8 mouse cellular contexts compared by ENCODE assay signal in the genomic region with DNA sequence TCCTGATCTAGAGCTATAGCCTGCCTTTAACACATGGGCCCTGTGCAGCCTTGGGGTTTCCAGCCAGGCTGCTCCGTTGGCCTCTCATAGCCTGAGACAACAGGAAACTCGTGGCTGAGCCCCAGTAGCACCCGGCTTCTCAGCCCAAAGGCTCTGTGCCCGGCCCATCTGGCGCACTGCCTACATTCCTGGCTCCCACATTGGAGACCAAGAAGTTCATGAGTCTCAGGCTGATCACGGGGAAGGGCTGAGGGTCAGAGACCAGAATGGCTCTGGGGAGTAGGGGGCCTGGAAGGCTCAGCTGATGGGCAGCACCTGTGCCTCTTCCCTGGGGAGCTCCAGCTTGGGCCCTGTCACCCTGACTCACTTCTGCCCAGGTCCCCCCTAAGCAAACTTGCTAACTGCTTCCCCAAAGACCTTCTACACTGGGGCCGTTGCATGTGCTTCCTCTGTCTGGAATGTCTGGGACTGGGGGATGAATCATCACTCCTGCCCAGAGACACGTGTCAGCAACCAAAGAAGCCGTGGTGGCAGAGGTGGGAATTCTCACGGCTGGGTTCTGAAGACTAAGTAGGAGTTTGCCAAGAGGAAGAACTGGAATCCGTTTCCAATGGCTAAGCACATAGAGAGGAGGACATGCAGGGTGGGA. TPM values are rescaled to one million over a fixed set of nuclear protein-coding genes. Genes with fewer than 3 reads are reported as not detected.
DNase-seq lines count a peak whose midpoint lies in the region; ATAC-seq and TF ChIP-seq lines count a peak whose summit lies in the region.
"Had no signal": no experiment of that assay in that cellular context is flagged by ENCODE, and none has a peak within 500 bp of the region (broad histone marks: within the 10 kb centered on the region; RNA-seq: fewer than 3 reads in every experiment).

No protein-coding gene starts in this region.

- H3K4me2 ChIP-seq in midbrain, postnatal 0 days (ENCODE audit: low read depth, low read length, poor library complexity, severe bottlenecking): no peak overlapping the region
- no peak overlapping the region for H3K4me2 ChIP-seq in midbrain, embryonic 13.5 days (replicated peaks)
- H3K4me2 ChIP-seq in heart, embryonic 16.5 days (ENCODE audit: low read depth, low read length): no peak overlapping the region
- H3K4me2 ChIP-seq in lung, postnatal 0 days (replicated peaks; ENCODE audit: low read depth, low read length): no peak overlapping the region
- H3K4me2 ChIP-seq: limb, embryonic 13.5 days had no signal

- no peak for ATAC-seq in midbrain, postnatal 0 days (ENCODE audit: low FRiP score)
- ATAC-seq in midbrain, embryonic 13.5 days: no peak
- peak; percentile 52 for ATAC-seq in heart, embryonic 16.5 days (replicated peaks; ENCODE audit: extremely low read depth, insufficient read depth, low FRiP score)
- peak; percentile 75 for ATAC-seq in lung, postnatal 0 days
- no peak for ATAC-seq in CD4-positive, CD25-positive, alpha-beta regulatory T cell, adult 4 months

- H3K4me3 ChIP-seq in midbrain, postnatal 0 days (ENCODE audit: low read depth, low read length): no peak overlapping the region
- no peak overlapping the region for H3K4me3 ChIP-seq in midbrain, embryonic 13.5 days (replicated peaks)
- H3K4me3 ChIP-seq in brown adipose tissue, adult 24 weeks (ENCODE audit: insufficient read depth, low read depth, low read length): no peak overlapping the region
- H3K4me3 ChIP-seq in heart, embryonic 16.5 days (ENCODE audit: low read length): no peak overlapping the region
- no peak overlapping the region for H3K4me3 ChIP-seq in lung, postnatal 0 days (ENCODE audit: low read depth, low read length)
- H3K4me3 ChIP-seq: limb, embryonic 13.5 days had no signal

- TF ChIP-seq EP300 in lung, postnatal 0 days (IDR thresholded peaks at IDR 0.05): no peak

- peak; percentile 44 for DNase-seq in midbrain, postnatal 0 days (ENCODE audit: low spot score)
- peak; percentile 78 for DNase-seq in lung, postnatal 0 days (ENCODE audit: low spot score)
- DNase-seq in frontal cortex, adult 2 months (ENCODE audit: extremely low spot score in 1 of 2, low spot score in 1 of 2): no peak

- WGBS in midbrain, postnatal 0 days: 70% methylated on average over 11 of the region's 11 CpGs
- 75% methylated on average over 11 of the region's 11 CpGs for WGBS in midbrain, embryonic 13.5 days
- WGBS in heart, embryonic 16.5 days: 26% methylated on average over 11 of the region's 11 CpGs
- 18% methylated on average over 11 of the region's 11 CpGs for WGBS in lung, postnatal 0 days

- no peak overlapping the region for H3K9ac ChIP-seq in midbrain, postnatal 0 days (replicated peaks; ENCODE audit: low read length, poor library complexity, severe bottlenecking)
- H3K9ac ChIP-seq in midbrain, embryonic 13.5 days (replicated peaks): no peak overlapping the region
- H3K9ac ChIP-seq in heart, embryonic 16.5 days (ENCODE audit: low read length): 0 out of 2 replicates have a peak overlapping the region, but pooled peaks have one; percentile 11
- no peak overlapping the region; the same call in 1 of the 2 replicates for H3K9ac ChIP-seq in lung, postnatal 0 days (replicated peaks; ENCODE audit: low read depth)

- no peaks in the 10 kb centered on the region for H3K9me3 ChIP-seq in midbrain, postnatal 0 days (ENCODE audit: low read length)
- H3K9me3 ChIP-seq in midbrain, embryonic 13.5 days: no peaks in the 10 kb centered on the region
- H3K9me3 ChIP-seq in heart, embryonic 16.5 days (replicated peaks; ENCODE audit: control insufficient read depth, low read length): no peaks in the 10 kb centered on the region
- no peaks in the 10 kb centered on the region for H3K9me3 ChIP-seq in lung, postnatal 0 days (ENCODE audit: low read length)
- H3K9me3 ChIP-seq: limb, embryonic 13.5 days had no signal

- no peaks in the 10 kb centered on the region for H3K4me1 ChIP-seq in midbrain, postnatal 0 days (ENCODE audit: insufficient read depth, low read length)
- peaks cover 11% of the 10 kb centered on the region; the same call in 1 of the 2 replicates for H3K4me1 ChIP-seq in midbrain, embryonic 13.5 days (replicated peaks)
- peaks cover 25% of the 10 kb centered on the region for H3K4me1 ChIP-seq in brown adipose tissue, adult 24 weeks (ENCODE audit: control insufficient read depth, insufficient read depth, insufficient read length, low read length)
- peaks cover 15% of the 10 kb centered on the region for H3K4me1 ChIP-seq in heart, embryonic 16.5 days (ENCODE audit: control insufficient read depth, insufficient read depth, low read length)
- peaks cover 7% of the 10 kb centered on the region for H3K4me1 ChIP-seq in lung, postnatal 0 days (ENCODE audit: insufficient read depth, low read depth, low read length)

- H3K36me3 ChIP-seq in midbrain, postnatal 0 days (ENCODE audit: insufficient read depth, low read length): no peaks in the 10 kb centered on the region
- no peaks in the 10 kb centered on the region for H3K36me3 ChIP-seq in midbrain, embryonic 13.5 days
- H3K36me3 ChIP-seq in heart, embryonic 16.5 days (ENCODE audit: control insufficient read depth, insufficient read depth): no peaks in the 10 kb centered on the region
- no peaks in the 10 kb centered on the region for H3K36me3 ChIP-seq in lung, postnatal 0 days (ENCODE audit: insufficient read depth, low read length)
- H3K36me3 ChIP-seq: limb, embryonic 13.5 days had no signal

- TF ChIP-seq CTCF in midbrain, postnatal 0 days (IDR thresholded peaks at IDR 0.05): no peak
- no peak for TF ChIP-seq CTCF in lung, postnatal 0 days (IDR thresholded peaks at IDR 0.05)

- H3K27ac ChIP-seq in midbrain, postnatal 0 days (ENCODE audit: low read depth, low read length): no peak overlapping the region
- H3K27ac ChIP-seq in midbrain, embryonic 13.5 days: no peak overlapping the region
- peak overlapping the region; percentile 75 for H3K27ac ChIP-seq in brown adipose tissue, adult 24 weeks (replicated peaks; ENCODE audit: low read depth, low read length)
- no peak overlapping the region for H3K27ac ChIP-seq in heart, embryonic 16.5 days (ENCODE audit: low read length)
- H3K27ac ChIP-seq in lung, postnatal 0 days (ENCODE audit: low read length): no peak overlapping the region
- H3K27ac ChIP-seq: limb, embryonic 13.5 days had no signal

- no peaks in the 10 kb centered on the region for H3K27me3 ChIP-seq in midbrain, postnatal 0 days (ENCODE audit: insufficient read depth, low read length)
- peaks cover 9% of the 10 kb centered on the region for H3K27me3 ChIP-seq in midbrain, embryonic 13.5 days
- H3K27me3 ChIP-seq in heart, embryonic 16.5 days (ENCODE audit: control insufficient read depth, insufficient read depth, low read length): peaks cover 6% of the 10 kb centered on the region
- no peaks in the 10 kb centered on the region for H3K27me3 ChIP-seq in lung, postnatal 0 days (replicated peaks; ENCODE audit: insufficient read depth, low read length)

RNA-seq across cellular contexts. Expression of a gene that starts 2.2 kb away (rescaled TPM):
- 66.0 and 74.3 TPM in 2 replicates for total RNA-seq in midbrain, postnatal 0 days (2014; rRNA removed)
- 11.1 and 14.6 TPM in 2 replicates for polyA plus RNA-seq in midbrain, postnatal 0 days (2015; fragmentation: Nextera tagmentation; extraction: Ambion mirVana)
- 17.8 and 19.0 TPM in 2 replicates for polyA plus RNA-seq in midbrain, embryonic 13.5 days (2015; fragmentation: Nextera tagmentation; extraction: Ambion mirVana)
- 3.3 and 4.5 TPM in 2 replicates for polyA plus RNA-seq in brown adipose tissue, adult 24 weeks (2012; ENCODE audit: insufficient read depth, insufficient read length, missing spikeins)
- polyA plus RNA-seq in heart, embryonic 16.5 days (2015; fragmentation: Nextera tagmentation; extraction: Ambion mirVana): 4.8 and 6.5 TPM in 2 replicates
- polyA plus RNA-seq in lung, postnatal 0 days (2015; fragmentation: Nextera tagmentation; extraction: Ambion mirVana): 7.1 and 8.4 TPM in 2 replicates
- polyA plus RNA-seq in frontal cortex, adult 2 months (2012; rRNA removed): 20.3 and 21.0 TPM in 2 replicates
- polyA plus RNA-seq in CD4-positive, CD25-positive, alpha-beta regulatory T cell, adult 4 months (2017; shearing (Covaris generic)): 1 to 10 TPM; 1.0 to 3.1 TPM

RNA-seq across cellular contexts. Expression of a gene that starts 28.2 kb away (rescaled TPM):
- 0.55 and 0.57 TPM in 2 replicates for total RNA-seq in midbrain, postnatal 0 days (2014; rRNA removed)
- 0.22 and 0.46 TPM in 2 replicates for polyA plus RNA-seq in midbrain, postnatal 0 days (2015; fragmentation: Nextera tagmentation; extraction: Ambion mirVana)
- 0.21 and 0.28 TPM in 2 replicates for polyA plus RNA-seq in midbrain, embryonic 13.5 days (2015; fragmentation: Nextera tagmentation; extraction: Ambion mirVana)
- not detected in 2 replicates for polyA plus RNA-seq in brown adipose tissue, adult 24 weeks (2012; ENCODE audit: insufficient read depth, insufficient read length, missing spikeins)
- 0.17 and 0.26 TPM in 2 replicates for polyA plus RNA-seq in heart, embryonic 16.5 days (2015; fragmentation: Nextera tagmentation; extraction: Ambion mirVana)
- polyA plus RNA-seq in lung, postnatal 0 days (2015; fragmentation: Nextera tagmentation; extraction: Ambion mirVana): 0.12 and 0.14 TPM in 2 replicates
- 22.2 and 28.1 TPM in 2 replicates for polyA plus RNA-seq in frontal cortex, adult 2 months (2012; rRNA removed)
- not detected for polyA plus RNA-seq in CD4-positive, CD25-positive, alpha-beta regulatory T cell, adult 4 months (2017; shearing (Covaris generic))

Comparison
In these comparisons a context has a peak if more than half of its experiments do, and no peak if none do; other contexts are left out.
1. ATAC-seq: peak in heart, embryonic 16.5 days (single experiment) and lung, postnatal 0 days (single experiment); none in midbrain, postnatal 0 days (single experiment), midbrain, embryonic 13.5 days (single experiment) and CD4-positive, CD25-positive, alpha-beta regulatory T cell, adult 4 months (single experiment).
2. DNase-seq: peak in midbrain, postnatal 0 days (single experiment) and lung, postnatal 0 days (single experiment); none in frontal cortex, adult 2 months (0 of 2).
3. RNA of a gene that starts 28.2 kb away (polyA plus RNA-seq): 22.2 to 28.1 TPM in frontal cortex, adult 2 months; 0.22 to 0.46 TPM in midbrain, postnatal 0 days, 0.21 to 0.28 TPM in midbrain, embryonic 13.5 days, 0.17 to 0.26 TPM in heart, embryonic 16.5 days, 0.12 to 0.14 TPM in lung, postnatal 0 days, not detected in brown adipose tissue, adult 24 weeks and not detected in CD4-positive, CD25-positive, alpha-beta regulatory T cell, adult 4 months; every median in the first group is over 10 times any median in the second.